Comparison of ENCODE assay signal across 12 mouse cellular contexts in the genomic region with DNA sequence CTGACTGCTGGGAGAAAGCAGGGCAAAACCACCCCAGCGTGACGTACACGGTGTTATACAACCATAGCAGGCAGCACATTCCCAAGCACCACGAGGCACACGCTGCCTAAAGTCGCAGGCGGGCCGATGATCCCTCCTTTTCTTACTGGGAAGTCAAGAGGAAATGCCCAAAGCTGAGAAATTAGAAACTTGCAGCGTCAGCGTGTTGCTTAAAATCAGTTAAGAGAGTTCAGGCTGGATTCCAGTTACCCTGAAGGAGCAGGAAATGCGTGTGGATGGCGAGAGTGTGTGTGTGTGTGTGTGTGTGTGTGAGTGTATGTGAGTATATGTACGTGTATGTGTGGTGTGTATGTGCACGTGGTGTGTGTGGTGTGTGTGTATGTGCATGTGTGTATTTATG. TPM values are rescaled to one million over a fixed set of nuclear protein-coding genes. Genes with fewer than 3 reads are reported as not detected.
DNase-seq lines count a peak whose midpoint lies in the region; ATAC-seq and TF ChIP-seq lines count a peak whose summit lies in the region.
"Had no signal": no experiment of that assay in that cellular context is flagged by ENCODE, and none has a peak within 500 bp of the region (broad histone marks: within the 10 kb centered on the region; RNA-seq: fewer than 3 reads in every experiment).

No protein-coding gene starts in this region.

- TF ChIP-seq POLR2A in embryonic fibroblast, embryonic 13.5 days (IDR thresholded peaks at IDR 0.05; ENCODE audit: low read depth, low read length): 0 out of 2 replicates have a peak, but pooled peaks have one; percentile 30

- no peak for TF ChIP-seq CTCF in embryonic fibroblast, embryonic 13.5 days (IDR thresholded peaks at IDR 0.05; ENCODE audit: borderline replicate concordance, insufficient read depth, low read length)

- no peak overlapping the region for H3K4me3 ChIP-seq in embryonic fibroblast, embryonic 13.5 days (ENCODE audit: insufficient read depth, low read length)

- peak; percentile 20 to 21 for DNase-seq in left cerebral cortex, postnatal 36 days (ENCODE audit: low spot score in 2 of 2)
- DNase-seq in left cerebral cortex, adult 8-10 months (ENCODE audit: low spot score in 2 of 2): no peak
- peak; percentile 69 to 89 for DNase-seq in kidney, postnatal 25 days
- DNase-seq in layer of hippocampus, postnatal 10 days (ENCODE audit: low spot score in 2 of 2): no peak
- no peak for DNase-seq in heart, adult 9 months (ENCODE audit: low spot score in 2 of 2)
- no peak for DNase-seq in heart, postnatal 4 days
- DNase-seq: cerebellum, adult 8-10 months had no signal

- intact Hi-C loops in left cerebral cortex, postnatal 36 days (cut with DNase I): no loop called here

- H3K27ac ChIP-seq in embryonic fibroblast, embryonic 13.5 days (ENCODE audit: insufficient read depth, low read length): no peak overlapping the region

- H3K4me1 ChIP-seq in embryonic fibroblast, embryonic 13.5 days (ENCODE audit: control insufficient read depth, insufficient read depth, low read length): peaks cover 6% of the 10 kb centered on the region

- ATAC-seq in CD4-positive, CD25-positive, alpha-beta regulatory T cell, adult 4 months: peak; percentile 37
- ATAC-seq: forebrain, embryonic 14.5 days; intestine, embryonic 16.5 days had no signal

RNA-seq across cellular contexts. Expression of gene Tmem37, which starts 16.8 kb away (rescaled TPM):
- total RNA-seq in left cerebral cortex, postnatal 36 days (2021): 1 to 10 TPM; 1.1 TPM
- 1 to 10 TPM; 1.3 to 2.6 (median 2.2) TPM for total RNA-seq in left cerebral cortex, adult 8-10 months (2022)
- polyA plus RNA-seq in CD4-positive, CD25-positive, alpha-beta regulatory T cell, adult 4 months (2017; shearing (Covaris generic)): 1 to 10 TPM in 1 of 2 experiments, under 1 TPM in 1; 0.98 to 2.2 TPM
- polyA plus RNA-seq in embryonic fibroblast, embryonic 13.5 days (2011; ENCODE audit: insufficient read length, low read depth, missing spikeins): 18.7 and 25.9 TPM in 2 replicates
- 1 to 10 TPM; 1.0 to 2.0 TPM for total RNA-seq in layer of hippocampus, postnatal 10 days (2021)
- 1 to 10 TPM; 3.6 to 5.5 TPM for total RNA-seq in heart, postnatal 4 days (2021)

RNA-seq across cellular contexts. Expression of gene Sctr, which starts 50.4 kb away (rescaled TPM):
- under 1 TPM; 0.35 to 0.43 TPM for total RNA-seq in left cerebral cortex, postnatal 36 days (2021)
- total RNA-seq in left cerebral cortex, adult 8-10 months (2022): under 1 TPM in 2 of 4 experiments, not detected in 2; 0.52 to 0.63 TPM
- under 1 TPM in 1 of 2 experiments, not detected in 1; 0.34 TPM for polyA plus RNA-seq in CD4-positive, CD25-positive, alpha-beta regulatory T cell, adult 4 months (2017; shearing (Covaris generic))
- polyA plus RNA-seq in embryonic fibroblast, embryonic 13.5 days (2011; ENCODE audit: insufficient read length, low read depth, missing spikeins): not detected in 2 replicates
- total RNA-seq in layer of hippocampus, postnatal 10 days (2021): 1 to 10 TPM; 2.3 to 2.5 TPM
- under 1 TPM in 1 of 2 experiments, not detected in 1; 0.14 TPM for total RNA-seq in heart, postnatal 4 days (2021)
- polyA plus RNA-seq: limb, embryonic 11.5 days had no signal

Comparison
In these comparisons a context has a peak if more than half of its experiments do, and no peak if none do; other contexts are left out.
1. DNase-seq: peak in left cerebral cortex, postnatal 36 days (2 of 2) and kidney, postnatal 25 days (2 of 2); none in left cerebral cortex, adult 8-10 months (0 of 2), layer of hippocampus, postnatal 10 days (0 of 2), heart, adult 9 months (0 of 2) and heart, postnatal 4 days (single experiment).